17 mouse cellular contexts compared by ENCODE assay signal in the genomic region with DNA sequence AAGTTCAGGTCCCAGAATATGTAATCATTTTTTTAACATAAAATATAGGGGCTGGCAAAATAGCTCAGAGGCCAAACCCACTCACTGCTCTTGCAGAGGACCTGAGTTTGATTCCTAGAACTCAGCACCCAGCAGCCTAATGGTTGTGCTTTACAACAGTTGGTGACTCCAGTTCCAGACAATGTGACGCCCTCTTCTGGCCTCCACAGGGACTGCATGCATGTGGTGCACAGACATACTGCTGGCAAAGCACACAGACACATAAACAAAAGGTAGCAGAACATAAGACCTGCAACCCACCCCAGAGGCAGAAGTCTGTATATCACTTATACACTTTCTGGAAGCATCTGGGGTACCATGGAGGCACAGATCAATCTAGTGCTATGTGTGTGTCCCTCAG.
DNase-seq lines count a peak whose midpoint lies in the region; TF ChIP-seq lines count a peak whose summit lies in the region.
"Had no signal": no experiment of that assay in that cellular context is flagged by ENCODE, and none has a peak within 500 bp of the region (broad histone marks: within the 10 kb centered on the region; RNA-seq: fewer than 3 reads in every experiment).

No protein-coding gene starts in this region.

- no peak overlapping the region for H3K27ac ChIP-seq in kidney, adult 2 months (ENCODE audit: insufficient read depth, low read depth, low read length)
- no peak overlapping the region for H3K27ac ChIP-seq in testis, adult 2 months (ENCODE audit: control insufficient read depth, insufficient read depth, low read depth, low read length)
- H3K27ac ChIP-seq: embryonic facial prominence, embryonic 12.5 days; kidney, embryonic 15.5 days; limb, embryonic 15.5 days; macrophage had no signal

- H3K36me3 ChIP-seq in kidney, adult 2 months (ENCODE audit: control insufficient read depth, insufficient read depth, low read length) = no peaks in the 10 kb centered on the region
- H3K36me3 ChIP-seq in testis, adult 2 months (ENCODE audit: control insufficient read depth, insufficient read depth, low read length) = no peaks in the 10 kb centered on the region
- H3K36me3 ChIP-seq: embryonic facial prominence, embryonic 12.5 days; kidney, embryonic 15.5 days; limb, embryonic 15.5 days had no signal

- no peaks in the 10 kb centered on the region for H3K27me3 ChIP-seq in kidney, adult 2 months (replicated peaks; ENCODE audit: control insufficient read depth, insufficient read depth, low read length)
- H3K27me3 ChIP-seq in testis, adult 2 months (ENCODE audit: control insufficient read depth, insufficient read depth, low read length) = no peaks in the 10 kb centered on the region
- H3K27me3 ChIP-seq: CH12.LX; embryonic facial prominence, embryonic 12.5 days; limb, embryonic 15.5 days; Patski had no signal

- TF ChIP-seq CTCF in kidney, adult 2 months (conservative IDR thresholded peaks at IDR 0.05; ENCODE audit: insufficient read depth, insufficient read length, low read depth, low read length) = peak; percentile 25; the same call in 1 of the 2 replicates
- peak; percentile 65; the same call in 1 of the 2 replicates for TF ChIP-seq CTCF in testis, adult 2 months (IDR thresholded peaks at IDR 0.05; ENCODE audit: control insufficient read depth, insufficient read depth, insufficient replicate concordance, low read depth, low read length)

- no peaks in the 10 kb centered on the region for H3K4me1 ChIP-seq in kidney, adult 2 months (ENCODE audit: control insufficient read depth, insufficient read depth, low read length)
- peaks cover 4% of the 10 kb centered on the region for H3K4me1 ChIP-seq in testis, adult 2 months (ENCODE audit: control insufficient read depth, insufficient read depth, low read length)

- 92% methylated on average over 1 of the region's 1 CpGs for WGBS in kidney, adult 2 months

- H3K4me3 ChIP-seq in kidney, adult 2 months (ENCODE audit: insufficient read depth, low read depth, low read length) = no peak overlapping the region
- no peak overlapping the region for H3K4me3 ChIP-seq in testis, adult 2 months (ENCODE audit: control insufficient read depth, low read depth, low read length)
- H3K4me3 ChIP-seq: embryonic facial prominence, embryonic 12.5 days; kidney, embryonic 15.5 days; limb, embryonic 15.5 days had no signal

- no peak for TF ChIP-seq POLR2A in kidney, adult 2 months (IDR thresholded peaks at IDR 0.05; ENCODE audit: low read depth, low read length)
- TF ChIP-seq POLR2A in testis, adult 2 months (IDR thresholded peaks at IDR 0.05; ENCODE audit: control insufficient read depth, low read depth, low read length) = no peak

- peak; percentile 32 for DNase-seq in embryo, embryonic 10.5 days (ENCODE audit: low spot score)
- DNase-seq in embryo, embryonic 10 days (ENCODE audit: low spot score) = no peak
- DNase-seq in kidney, adult 2 months = no peak
- no peak for DNase-seq in kidney, adult 11 months
- DNase-seq in testis, postnatal 14 days (ENCODE audit: low spot score) = no peak
- no peak for DNase-seq in frontal cortex, postnatal 10 days (ENCODE audit: low spot score in 2 of 2)
- no peak for DNase-seq in left cerebral cortex, adult 9 months (ENCODE audit: low spot score in 2 of 2)
- DNase-seq: cerebellum, adult 11 months; cerebellum, postnatal 36 days; gastrocnemius, postnatal 36 days had no signal
